20 mouse cellular contexts compared by ENCODE assay signal in genomic region chr11:4472464-4473179, GRCm38 (mm10). TPM values are rescaled to one million over a fixed set of nuclear protein-coding genes. Genes with fewer than 3 reads are reported as not detected.
DNase-seq lines count a peak whose midpoint lies in the region; ATAC-seq and TF ChIP-seq lines count a peak whose summit lies in the region.
"Had no signal": no experiment of that assay in that cellular context is flagged by ENCODE, and none has a peak within 500 bp of the region (broad histone marks: within the 10 kb centered on the region; RNA-seq: fewer than 3 reads in every experiment).

No protein-coding gene starts in this region.

- TF ChIP-seq CTCF in liver, embryonic 14.5 days (IDR thresholded peaks at IDR 0.05; ENCODE audit: low read depth) = no peak
- TF ChIP-seq CTCF in brain, embryonic 14.5 days (IDR thresholded peaks at IDR 0.05; ENCODE audit: borderline replicate concordance, extremely low read depth, insufficient read depth, insufficient read length) = no peak

- no peaks in the 10 kb centered on the region for H3K9me3 ChIP-seq in hindbrain, embryonic 12.5 days (replicated peaks)
- no peaks in the 10 kb centered on the region for H3K9me3 ChIP-seq in hindbrain, embryonic 10.5 days
- no peaks in the 10 kb centered on the region for H3K9me3 ChIP-seq in liver, embryonic 14.5 days (ENCODE audit: control insufficient read depth, low read length)
- no peaks in the 10 kb centered on the region for H3K9me3 ChIP-seq in liver, embryonic 12.5 days (replicated peaks)
- no peaks in the 10 kb centered on the region for H3K9me3 ChIP-seq in hindbrain, embryonic 15.5 days
- H3K9me3 ChIP-seq: embryonic facial prominence, embryonic 12.5 days; liver, embryonic 15.5 days had no signal

- ATAC-seq in hindbrain, embryonic 12.5 days (ENCODE audit: low FRiP score) = peak; percentile 33
- ATAC-seq in liver, embryonic 14.5 days (ENCODE audit: insufficient read depth) = peak; percentile 16; the same call in 1 of the 2 replicates
- ATAC-seq in liver, embryonic 12.5 days = no peak
- peak; percentile 68; the same call in 1 of the 2 replicates for ATAC-seq in hindbrain, embryonic 15.5 days (ENCODE audit: low FRiP score, low read depth)
- no peak for ATAC-seq in granulocyte monocyte progenitor cell, adult 5-6 weeks (replicated peaks; ENCODE audit: poor library complexity, severe bottlenecking)
- ATAC-seq: intestine, postnatal 0 days had no signal

- TF ChIP-seq EP300 in liver, embryonic 14.5 days (IDR thresholded peaks at IDR 0.05; ENCODE audit: low read depth) = no peak

- peaks cover 15% of the 10 kb centered on the region for H3K4me1 ChIP-seq in hindbrain, embryonic 12.5 days
- peaks cover 12% of the 10 kb centered on the region for H3K4me1 ChIP-seq in hindbrain, embryonic 10.5 days (replicated peaks)
- H3K4me1 ChIP-seq in liver, embryonic 14.5 days (replicated peaks; ENCODE audit: control insufficient read depth in 2 of 2, insufficient read depth in 2 of 2, low read length in 1 of 2) = no peaks in the 10 kb centered on the region
- H3K4me1 ChIP-seq in liver, embryonic 12.5 days = no peaks in the 10 kb centered on the region
- peaks cover 9% of the 10 kb centered on the region; the same call in 1 of the 2 replicates for H3K4me1 ChIP-seq in hindbrain, embryonic 15.5 days (replicated peaks)
- H3K4me1 ChIP-seq: embryonic facial prominence, embryonic 12.5 days; liver, embryonic 15.5 days had no signal

- H3K27me3 ChIP-seq in hindbrain, embryonic 12.5 days = no peaks in the 10 kb centered on the region
- H3K27me3 ChIP-seq in hindbrain, embryonic 10.5 days (ENCODE audit: insufficient read depth, poor library complexity, severe bottlenecking) = no peaks in the 10 kb centered on the region
- no peaks in the 10 kb centered on the region for H3K27me3 ChIP-seq in liver, embryonic 14.5 days (ENCODE audit: control insufficient read depth, insufficient read depth, low read length)
- no peaks in the 10 kb centered on the region for H3K27me3 ChIP-seq in liver, embryonic 12.5 days (replicated peaks)
- H3K27me3 ChIP-seq in hindbrain, embryonic 15.5 days = no peaks in the 10 kb centered on the region
- H3K27me3 ChIP-seq: embryonic facial prominence, embryonic 12.5 days; liver, embryonic 15.5 days had no signal

- H3K36me3 ChIP-seq in hindbrain, embryonic 12.5 days = 0 out of 2 replicates have a peak, but pooled peaks cover 4% of the 10 kb centered on the region
- peaks cover 5% of the 10 kb centered on the region; the same call in 1 of the 2 replicates for H3K36me3 ChIP-seq in hindbrain, embryonic 10.5 days
- H3K36me3 ChIP-seq in liver, embryonic 14.5 days (replicated peaks; ENCODE audit: control insufficient read depth, insufficient read depth, low read depth) = no peaks in the 10 kb centered on the region
- H3K36me3 ChIP-seq in liver, embryonic 12.5 days = no peaks in the 10 kb centered on the region; the same call in 1 of the 2 replicates
- no peaks in the 10 kb centered on the region; the same call in 1 of the 2 replicates for H3K36me3 ChIP-seq in hindbrain, embryonic 15.5 days
- H3K36me3 ChIP-seq: embryonic facial prominence, embryonic 12.5 days; liver, embryonic 15.5 days had no signal

- no peak overlapping the region for H3K4me3 ChIP-seq in hindbrain, embryonic 12.5 days
- no peak overlapping the region for H3K4me3 ChIP-seq in hindbrain, embryonic 10.5 days
- no peak overlapping the region for H3K4me3 ChIP-seq in liver, embryonic 14.5 days (ENCODE audit: insufficient read depth in 1 of 2, low read depth in 2 of 2, low read length in 2 of 2)
- no peak overlapping the region for H3K4me3 ChIP-seq in liver, embryonic 12.5 days
- H3K4me3 ChIP-seq in hindbrain, embryonic 15.5 days = no peak overlapping the region
- H3K4me3 ChIP-seq: embryonic facial prominence, embryonic 12.5 days; liver, embryonic 15.5 days had no signal

- 0 out of 2 replicates have a peak overlapping the region, but pooled peaks have one; percentile 4 for H3K9ac ChIP-seq in hindbrain, embryonic 12.5 days
- no peak overlapping the region for H3K9ac ChIP-seq in liver, embryonic 14.5 days (replicated peaks)
- no peak overlapping the region for H3K9ac ChIP-seq in liver, embryonic 12.5 days
- H3K9ac ChIP-seq in hindbrain, embryonic 15.5 days = no peak overlapping the region
- H3K9ac ChIP-seq: embryonic facial prominence, embryonic 12.5 days; liver, embryonic 15.5 days had no signal

- WGBS in hindbrain, embryonic 12.5 days = 70% methylated on average over 7 of the region's 7 CpGs
- WGBS in hindbrain, embryonic 10.5 days = 84% methylated on average over 7 of the region's 7 CpGs
- 67% methylated on average over 7 of the region's 7 CpGs for WGBS in liver, embryonic 14.5 days (ENCODE audit: insufficient replicate concordance)
- 63% methylated on average over 7 of the region's 7 CpGs for WGBS in liver, embryonic 12.5 days (ENCODE audit: insufficient replicate concordance)
- WGBS in hindbrain, embryonic 15.5 days = 49% methylated on average over 7 of the region's 7 CpGs

- no peak for DNase-seq in hindbrain, embryonic 10.5 days (ENCODE audit: low spot score)
- DNase-seq in liver, embryonic 14.5 days (ENCODE audit: low read depth in 3 of 3, low spot score in 3 of 3) = no peak
- DNase-seq in brain, embryonic 14.5 days (ENCODE audit: low read depth) = peak; percentile 18
- no peak for DNase-seq in cerebellum, postnatal 4 days (ENCODE audit: low spot score in 2 of 2)
- DNase-seq: adrenal gland, postnatal 10 days; cerebellum, adult 2 months; heart, postnatal 4 days; lung, postnatal 14 days; right cerebral cortex, postnatal 4 days; thymus, postnatal 14 days had no signal

- H3K27ac ChIP-seq in hindbrain, embryonic 12.5 days = 0 out of 2 replicates have a peak overlapping the region, but pooled peaks have one; percentile 40
- H3K27ac ChIP-seq in hindbrain, embryonic 10.5 days = no peak overlapping the region
- no peak overlapping the region for H3K27ac ChIP-seq in liver, embryonic 14.5 days
- H3K27ac ChIP-seq in liver, embryonic 12.5 days = no peak overlapping the region
- H3K27ac ChIP-seq in hindbrain, embryonic 15.5 days (replicated peaks) = peak overlapping the region; percentile 7; the same call in 1 of the 2 replicates
- H3K27ac ChIP-seq: embryonic facial prominence, embryonic 12.5 days; liver, embryonic 15.5 days had no signal

- no peak for TF ChIP-seq POLR2A in brain, embryonic 14.5 days (IDR thresholded peaks at IDR 0.05; ENCODE audit: borderline replicate concordance, extremely low read depth, insufficient read depth, insufficient read length, poor library complexity, severe bottlenecking)

- H3K4me2 ChIP-seq in hindbrain, embryonic 12.5 days (replicated peaks) = no peak overlapping the region
- no peak overlapping the region for H3K4me2 ChIP-seq in liver, embryonic 14.5 days (ENCODE audit: low read depth)
- no peak overlapping the region for H3K4me2 ChIP-seq in liver, embryonic 12.5 days
- H3K4me2 ChIP-seq in hindbrain, embryonic 15.5 days = no peak overlapping the region
- H3K4me2 ChIP-seq: embryonic facial prominence, embryonic 12.5 days; liver, embryonic 15.5 days; midbrain, embryonic 11.5 days had no signal

RNA-seq across cellular contexts. Expression of gene Hormad2, which starts 31.7 kb away (rescaled TPM):
- polyA plus RNA-seq in hindbrain, embryonic 12.5 days (2016; fragmentation: Nextera tagmentation; extraction: Ambion mirVana) = 0.10 and 0.61 TPM in 2 replicates
- 0.07 TPM in 1 of 2 replicates, not detected in the other for polyA plus RNA-seq in hindbrain, embryonic 10.5 days (2016; fragmentation: Nextera tagmentation; extraction: Ambion mirVana)
- 0.11 and 0.32 TPM in 2 replicates for polyA plus RNA-seq in liver, embryonic 14.5 days (2012; rRNA removed)
- polyA plus RNA-seq in liver, embryonic 14.5 days (2014; fragmentation: Nextera tagmentation; extraction: Ambion mirVana) = 0.23 and 0.33 TPM in 2 replicates
- 0.67 and 0.77 TPM in 2 replicates for polyA plus RNA-seq in liver, embryonic 12.5 days (2016; fragmentation: Nextera tagmentation; extraction: Ambion mirVana)
- polyA plus RNA-seq in brain, embryonic 14.5 days (2012; rRNA removed) = 0.08 and 0.10 TPM in 2 replicates
- not detected in 2 replicates for polyA plus RNA-seq in hindbrain, embryonic 15.5 days (2015; fragmentation: Nextera tagmentation; extraction: Ambion mirVana)
- 1.3 and 2.7 TPM in 2 replicates for total RNA-seq in granulocyte monocyte progenitor cell, adult 5-6 weeks (2014; fragmentation: Nextera tagmentation)
- total RNA-seq in granulocyte monocyte progenitor cell, adult 5-6 weeks (2017) = 0.52 TPM in 1 of 2 replicates, not detected in the other
- total RNA-seq: left cerebral cortex, postnatal 25 days had no signal
- polyA plus RNA-seq: C2C12 had no signal

Comparison
In these comparisons a context has a peak if more than half of its experiments do, and no peak if none do; other contexts are left out.
1. ATAC-seq: peak in hindbrain, embryonic 12.5 days (single experiment), liver, embryonic 14.5 days (single experiment) and hindbrain, embryonic 15.5 days (single experiment); none in liver, embryonic 12.5 days (single experiment) and granulocyte monocyte progenitor cell, adult 5-6 weeks (single experiment).
2. H3K27ac ChIP-seq: peak in hindbrain, embryonic 12.5 days (single experiment) and hindbrain, embryonic 15.5 days (single experiment); none in hindbrain, embryonic 10.5 days (single experiment), liver, embryonic 14.5 days (single experiment) and liver, embryonic 12.5 days (single experiment).